Mouse (Mus musculus) CD4-positive, CD25-positive, alpha-beta regulatory T cell, adult 4 months (primary cell): Measurements from ENCODE around the gene Slc7a1. TPM values are rescaled to one million over a fixed set of nuclear protein-coding genes. Genes with fewer than 3 reads are reported as not detected.
"Not testable (repeated sequence)": the region's sequence is repeated elsewhere in the genome, so short reads cannot be mapped to it uniquely, and the experiment has no call there.

Source experiments
- ATAC-seq: one replicate; pipeline ENCODE4 v1.8.0; 2017
- polyA plus RNA-seq, 2 experiments: library from polyadenylated mRNA; unstranded; fragments of 100-300 nt; shearing (Covaris generic); gene quantifications; one replicate each; pipeline ENCODE4 v1.2.1; 2017

The Slc7a1 gene
- polyA plus RNA-seq, 2 experiments from 2014 or later = 13.2 to 19.0 TPM

DNA sequence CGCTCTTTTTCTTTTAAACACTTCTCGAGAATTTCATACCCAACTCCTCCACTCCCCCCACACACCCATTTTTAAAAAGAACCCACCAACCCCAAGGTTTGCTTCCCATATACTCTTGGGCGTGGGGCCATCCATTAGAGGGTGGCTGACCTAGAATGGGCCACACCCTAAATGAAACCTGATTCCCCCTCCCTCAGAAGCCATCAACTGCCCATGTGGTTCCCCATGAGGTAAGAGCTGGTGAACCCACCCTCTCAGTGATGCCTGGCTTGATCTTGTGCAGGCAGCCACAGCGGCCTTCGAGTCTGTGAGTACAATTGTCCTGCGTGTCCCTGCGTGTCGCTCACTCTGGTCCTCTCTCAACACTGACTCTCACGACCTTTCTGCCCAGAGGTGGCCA lies 33.2 kb downstream of the Slc7a1 start:
- ATAC-seq = no peak

DNA sequence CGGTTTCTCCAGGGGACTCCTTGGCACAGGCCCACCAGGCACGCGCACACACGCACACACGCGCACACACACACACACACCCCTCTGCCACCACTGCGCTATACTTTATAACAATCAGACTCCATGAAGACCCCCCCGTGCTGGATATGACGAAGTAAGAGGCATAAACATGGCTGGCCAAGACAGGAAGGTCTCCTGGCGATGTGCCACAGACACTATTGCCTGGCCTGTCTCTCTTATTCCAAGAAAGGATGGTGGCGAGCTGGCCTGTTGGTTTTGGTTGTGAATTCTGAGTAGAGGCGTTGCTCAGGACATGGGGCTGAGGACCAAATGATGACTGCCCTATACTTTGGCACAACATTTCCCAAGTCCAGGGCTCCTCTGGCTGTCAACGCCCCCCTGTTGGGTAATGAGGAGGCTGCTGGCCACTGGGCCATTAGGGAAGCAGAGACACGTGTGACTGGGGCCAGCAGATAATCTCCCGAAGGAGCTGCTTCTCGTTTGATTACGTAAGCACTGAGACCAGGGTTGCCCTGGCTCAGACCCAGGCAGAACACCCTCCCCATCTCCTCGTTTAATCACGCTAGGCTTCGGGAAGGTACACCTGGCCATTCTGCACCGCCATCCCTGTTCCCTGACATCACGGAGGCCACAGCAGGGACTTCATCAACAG lies 36.1 kb downstream of the Slc7a1 start:
- ATAC-seq = no peak

DNA sequence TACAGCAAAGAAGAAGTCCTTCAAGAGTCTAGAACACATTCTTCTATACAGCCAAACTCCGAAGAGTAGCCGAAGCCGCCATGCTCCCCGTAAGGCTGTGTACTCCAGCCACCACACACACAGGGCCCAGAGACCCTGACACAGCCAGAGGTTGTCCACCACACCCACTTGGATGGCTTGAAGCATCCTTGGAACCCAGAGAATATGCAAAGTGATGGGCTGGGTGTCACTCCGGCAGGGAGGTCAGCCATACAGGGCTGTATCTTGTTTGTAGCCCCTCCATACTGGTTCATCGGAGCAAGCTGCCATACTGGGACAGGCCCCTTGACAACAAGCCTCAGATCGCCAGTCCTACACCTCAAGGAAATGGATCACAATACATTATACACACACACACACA lies 37.4 kb downstream of the Slc7a1 start:
- no peak for ATAC-seq

DNA sequence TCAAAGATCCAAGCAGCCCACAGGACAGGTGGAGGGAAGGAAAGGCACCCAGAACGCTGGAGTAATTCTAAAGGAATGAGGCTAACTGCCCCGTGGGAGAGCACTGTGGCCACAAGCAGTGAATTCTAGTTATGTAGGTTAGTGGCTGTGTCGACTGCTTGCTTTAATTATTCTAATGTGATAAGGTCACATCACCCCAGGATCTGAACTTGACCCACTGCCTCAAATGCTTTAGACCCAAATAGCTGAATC lies 38.0 kb downstream of the Slc7a1 start:
- no peak for ATAC-seq

DNA sequence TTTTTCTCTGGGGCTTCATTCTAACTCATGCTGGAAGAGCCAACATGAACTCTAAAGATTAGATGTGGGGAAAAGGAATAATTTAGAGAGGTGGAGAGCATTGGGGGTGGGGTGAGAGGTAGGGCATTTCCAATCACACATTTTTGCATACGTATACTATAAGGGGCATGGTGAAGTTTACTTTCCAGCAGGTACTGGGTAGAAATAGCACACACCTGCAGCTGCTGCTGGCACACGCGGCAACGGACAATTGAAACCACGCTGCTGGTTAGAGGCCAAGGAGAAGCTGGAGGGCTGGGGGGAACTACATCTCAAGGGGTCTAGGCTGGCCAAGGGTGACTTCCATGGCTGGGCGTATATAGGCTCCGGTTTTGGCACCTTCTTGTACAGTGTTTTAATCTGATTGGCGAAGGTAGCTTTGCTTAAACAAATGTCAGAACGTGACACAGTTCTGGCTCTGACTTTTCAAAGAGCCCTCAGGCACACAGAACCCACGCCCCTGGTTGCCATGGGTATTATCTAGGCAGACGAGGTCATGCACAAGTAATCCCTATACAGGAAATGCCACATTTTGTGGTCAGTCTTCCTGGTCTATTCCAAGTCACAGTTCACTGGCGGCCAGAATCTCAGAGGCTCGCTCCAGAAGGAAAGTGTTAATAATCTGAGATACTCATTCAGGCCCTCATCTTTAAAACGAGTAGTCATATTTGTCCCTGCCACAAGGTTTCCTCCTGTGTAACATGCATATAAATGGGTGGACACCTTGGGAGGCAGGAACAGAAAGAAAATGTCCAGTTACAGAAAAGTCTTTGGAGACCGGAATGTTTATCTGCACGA lies 38.6 kb downstream of the Slc7a1 start:
- no peak for ATAC-seq

DNA sequence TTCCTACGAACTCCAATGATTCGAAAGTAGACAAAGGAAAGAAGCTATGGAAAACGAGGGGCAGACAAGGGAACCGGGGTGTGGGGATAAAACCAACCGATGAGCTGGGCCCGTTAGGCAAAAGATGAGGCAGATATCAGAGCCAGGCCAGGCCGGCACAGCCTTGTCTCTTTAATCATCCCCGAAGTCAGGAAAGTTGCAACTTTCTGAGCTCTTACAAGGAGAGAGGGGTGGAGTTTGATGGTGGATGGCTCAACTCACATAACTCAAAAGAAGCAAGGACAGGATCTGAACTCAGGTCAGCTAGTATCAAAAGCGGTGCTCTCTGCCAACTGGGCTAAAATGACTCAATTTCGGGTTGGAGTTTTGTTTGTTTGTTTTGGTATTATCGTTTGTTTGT lies 40.6 kb downstream of the Slc7a1 start:
- ATAC-seq = no peak

DNA sequence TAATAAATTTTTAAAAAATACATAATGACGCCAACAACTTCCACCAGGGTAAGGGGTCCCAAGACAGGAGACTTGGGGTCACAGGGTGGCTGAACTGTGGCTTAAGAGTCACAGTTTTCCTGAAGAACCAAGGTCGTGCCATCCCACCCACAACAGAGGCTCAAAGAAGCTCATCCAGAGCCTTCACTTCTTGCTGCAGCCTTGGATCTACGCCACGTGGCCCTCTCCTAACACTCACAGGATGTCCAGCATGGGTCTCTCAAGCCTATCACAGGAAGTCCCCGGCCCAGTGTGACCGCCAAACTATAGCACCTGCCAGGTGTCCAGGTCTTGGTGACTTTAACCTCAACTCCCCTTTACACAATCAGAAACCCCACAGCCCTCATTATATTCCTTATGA lies 42.5 kb downstream of the Slc7a1 start:
- ATAC-seq = no peak

DNA sequence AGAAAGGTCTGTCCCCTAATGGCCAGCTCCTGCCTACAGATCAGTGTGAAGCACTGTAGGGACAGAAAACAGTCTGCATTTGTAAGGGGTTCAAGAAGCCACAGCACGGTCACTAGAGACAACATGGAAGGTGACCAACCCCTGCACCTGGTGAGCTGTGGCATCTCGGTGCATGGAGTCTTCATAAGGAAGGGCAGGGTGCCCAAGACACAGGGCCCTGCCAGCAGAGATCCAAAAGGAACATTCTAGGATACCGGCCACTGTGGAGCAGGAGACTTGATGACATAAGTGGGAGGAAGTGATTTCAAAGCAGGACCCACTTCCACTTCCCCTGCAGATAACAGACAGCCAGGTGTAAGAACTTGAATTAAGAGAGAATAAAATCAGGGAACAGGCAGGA lies 43.9 kb downstream of the Slc7a1 start:
- ATAC-seq = no peak

DNA sequence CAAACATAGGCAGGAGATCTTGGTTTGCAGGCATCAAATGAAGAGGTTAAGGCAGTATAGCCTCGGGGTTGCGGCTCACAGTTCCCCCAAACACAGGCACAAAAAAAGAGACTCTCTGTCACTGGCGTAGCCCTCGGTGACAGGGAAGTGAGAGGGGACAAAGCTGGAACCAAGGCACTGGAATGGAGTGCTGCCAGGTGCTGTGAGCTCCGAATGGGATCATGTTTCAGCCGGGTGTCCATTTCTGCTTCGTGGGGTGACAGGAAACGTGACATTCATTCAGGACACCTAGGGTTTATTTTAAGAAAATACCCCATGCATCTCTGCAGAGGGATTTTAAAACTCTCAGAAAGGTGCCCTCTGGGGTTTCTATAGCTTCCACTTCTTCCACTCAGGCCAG lies 45.2 kb downstream of the Slc7a1 start:
- no peak for ATAC-seq

DNA sequence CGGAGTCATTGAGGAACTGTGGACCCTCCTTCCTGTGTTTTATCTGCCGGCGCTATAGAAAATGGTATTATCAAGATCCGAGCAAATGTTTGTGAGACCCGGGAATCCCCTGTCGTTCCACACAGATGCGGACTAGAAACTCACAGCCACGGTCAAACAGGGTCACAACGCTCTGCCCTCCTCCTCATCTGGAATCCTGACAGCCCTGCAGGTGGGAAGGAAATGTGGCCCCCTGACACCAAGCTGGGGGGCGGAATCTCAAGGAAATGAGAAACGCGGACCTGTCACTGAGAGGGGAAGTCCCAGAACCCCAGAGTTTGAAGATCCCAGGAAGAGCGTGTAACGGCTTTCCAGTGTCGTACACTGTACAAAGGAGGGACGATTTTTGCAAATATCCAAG lies 46.3 kb downstream of the Slc7a1 start:
- no peak for ATAC-seq

DNA sequence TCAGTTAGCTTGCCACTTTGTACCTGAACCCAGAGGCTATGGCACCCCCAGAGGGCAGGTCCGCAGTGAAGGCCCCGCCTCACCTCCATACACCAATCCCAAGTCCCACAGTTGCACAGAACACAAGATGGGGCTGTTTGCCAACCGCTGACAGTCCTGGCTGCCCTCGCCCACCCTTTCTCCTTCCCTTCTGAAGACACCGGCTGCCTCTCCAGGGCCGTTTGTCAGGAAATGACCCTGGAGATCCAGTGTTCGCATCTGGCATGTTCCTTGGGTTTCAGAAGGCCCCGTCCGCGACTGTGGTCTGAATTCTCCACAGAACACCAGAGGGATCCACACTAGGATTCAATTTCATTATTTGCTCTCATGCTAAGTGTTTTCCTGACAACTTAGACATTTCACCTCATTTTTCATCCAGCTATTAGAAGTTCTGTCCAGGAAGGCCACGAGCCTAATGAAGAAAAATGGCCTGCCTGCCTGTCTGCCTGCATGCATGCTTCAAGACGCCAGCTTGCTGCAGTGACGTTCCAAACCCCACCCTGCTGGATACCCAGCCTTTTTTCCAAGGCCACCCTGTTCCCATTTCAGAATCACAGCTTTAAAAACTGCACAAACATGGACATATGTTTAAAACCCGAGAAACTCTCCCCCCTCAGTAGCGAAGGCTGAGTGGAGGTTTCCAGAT lies 50.2 kb downstream of the Slc7a1 start:
- no peak for ATAC-seq

DNA sequence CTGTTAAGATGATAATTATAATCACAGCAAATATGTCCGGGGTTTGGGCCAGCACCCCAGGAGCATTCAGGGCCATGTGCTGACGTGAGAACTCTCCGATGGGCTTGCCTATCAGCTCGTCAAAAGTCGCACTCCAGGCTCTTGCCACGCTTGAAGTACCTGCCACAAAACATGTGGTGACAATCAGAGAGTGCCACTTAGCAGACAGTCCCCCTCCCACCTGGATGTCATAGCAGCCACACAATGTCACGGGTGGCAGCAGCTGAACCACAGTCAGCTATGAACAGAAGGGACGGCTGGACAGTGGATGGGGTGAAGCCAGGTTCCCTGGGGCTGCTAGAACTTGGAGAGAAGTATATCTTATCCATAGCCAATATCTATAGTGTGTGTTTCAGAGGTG lies 51.6 kb downstream of the Slc7a1 start:
- no peak for ATAC-seq

DNA sequence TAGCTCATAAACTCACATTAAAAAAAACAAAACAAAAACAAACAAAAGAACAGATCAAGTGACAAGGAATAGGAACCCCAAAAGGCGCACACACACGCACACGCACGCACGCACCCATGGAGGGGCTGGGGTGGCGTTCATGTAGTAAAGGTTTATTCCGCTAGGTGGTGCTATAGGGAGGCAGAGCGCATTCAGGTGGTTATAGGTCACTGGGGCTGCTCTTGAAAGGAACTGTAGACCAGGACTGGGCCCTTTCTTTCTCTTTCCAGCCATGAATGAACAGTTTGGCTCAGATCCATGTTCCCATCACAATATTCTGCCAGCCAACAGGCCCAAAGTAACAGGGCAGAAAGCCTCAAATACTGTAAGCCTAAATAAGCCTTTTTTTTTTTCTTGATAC lies 53.2 kb downstream of the Slc7a1 start:
- ATAC-seq = no peak

DNA sequence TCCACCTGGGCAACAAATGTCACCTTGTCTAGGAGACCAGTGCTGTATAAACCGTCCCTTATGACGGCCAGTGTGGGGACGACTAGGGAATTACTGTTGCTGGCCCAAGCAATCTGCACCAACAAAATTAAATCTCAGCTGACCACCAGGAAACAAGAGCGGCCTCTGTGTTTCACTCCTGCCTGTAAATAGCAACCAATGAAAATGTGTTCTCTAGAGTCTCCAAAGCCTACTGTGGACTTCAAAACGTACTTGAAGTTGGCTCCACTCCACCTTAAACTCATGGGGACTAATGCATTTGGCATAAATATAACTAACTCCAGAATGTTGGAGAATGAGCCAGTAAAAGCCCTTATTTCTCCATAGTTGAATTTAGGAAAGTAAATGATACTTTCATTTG lies 55.3 kb downstream of the Slc7a1 start:
- ATAC-seq = no peak

DNA sequence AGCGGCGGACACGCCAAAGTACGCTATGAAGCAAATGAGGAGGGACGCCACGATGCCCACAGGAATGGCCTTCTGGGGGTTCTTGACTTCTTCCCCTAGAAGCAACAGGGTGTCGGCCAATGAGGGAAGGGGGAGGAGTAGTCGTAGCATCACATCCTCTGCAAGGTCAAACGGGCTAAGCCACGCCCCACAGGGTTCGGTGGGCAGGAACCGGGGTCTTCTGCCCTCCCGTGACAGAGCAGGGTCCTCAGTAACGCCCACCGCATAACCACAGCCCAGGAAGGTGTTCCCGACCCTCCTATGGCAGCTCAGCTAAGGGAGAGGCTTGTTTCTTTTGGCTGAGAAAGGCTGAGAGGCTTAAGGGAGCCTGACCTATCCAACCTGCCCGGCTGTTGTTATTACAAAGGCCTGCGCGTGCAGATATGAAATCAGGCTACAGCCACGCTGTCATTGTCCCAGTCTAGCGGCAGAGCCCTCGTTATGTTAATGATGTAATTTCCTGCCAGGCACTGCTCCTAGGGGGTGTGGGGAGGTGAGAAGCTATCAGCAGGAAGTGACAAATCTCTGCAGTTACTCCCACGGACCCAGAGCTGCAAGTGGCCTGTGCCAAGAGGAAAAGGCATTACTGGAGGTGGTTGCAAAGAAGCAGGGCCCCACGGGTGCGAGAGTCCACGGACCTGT lies 57.5 kb downstream of the Slc7a1 start:
- peak; percentile 99 for ATAC-seq

DNA sequence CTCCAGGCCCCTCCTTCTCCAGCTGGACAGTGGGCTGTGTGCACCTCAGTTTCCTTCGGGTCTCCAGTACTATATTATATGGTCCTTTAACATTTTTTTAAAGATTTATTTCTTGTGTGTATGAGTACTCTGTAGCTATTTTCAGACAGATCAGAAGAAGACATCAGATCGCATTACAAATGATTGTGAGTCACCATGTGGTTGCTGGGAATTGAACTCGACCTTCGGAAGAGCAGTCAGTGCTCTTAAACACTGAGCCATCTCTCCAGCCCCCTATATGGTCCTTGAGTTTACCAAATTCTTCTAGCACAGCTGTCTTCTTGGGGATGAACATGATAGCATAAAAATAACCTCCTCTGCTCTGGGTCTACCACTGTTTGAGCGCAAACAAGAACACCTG lies 60.6 kb downstream of the Slc7a1 start:
- ATAC-seq = no peak

DNA sequence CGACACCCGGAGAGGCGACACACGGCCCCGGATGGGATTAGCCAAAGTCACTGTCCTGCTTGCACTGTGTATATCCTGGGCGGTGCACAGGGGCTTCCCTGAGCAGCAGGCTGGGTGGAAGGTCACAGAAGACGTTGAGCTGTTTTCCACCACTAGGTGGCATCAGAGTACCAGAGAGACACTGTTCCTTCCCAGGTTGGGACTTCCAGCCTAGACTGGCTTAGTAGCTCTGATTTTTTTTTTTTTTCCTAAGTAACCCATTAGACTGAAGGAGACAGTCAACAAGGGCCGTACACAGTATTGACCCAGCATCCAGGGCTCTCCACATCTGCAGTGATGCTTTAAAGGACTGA lies 67.1 kb downstream of the Slc7a1 start:
- ATAC-seq = peak; percentile 90

DNA sequence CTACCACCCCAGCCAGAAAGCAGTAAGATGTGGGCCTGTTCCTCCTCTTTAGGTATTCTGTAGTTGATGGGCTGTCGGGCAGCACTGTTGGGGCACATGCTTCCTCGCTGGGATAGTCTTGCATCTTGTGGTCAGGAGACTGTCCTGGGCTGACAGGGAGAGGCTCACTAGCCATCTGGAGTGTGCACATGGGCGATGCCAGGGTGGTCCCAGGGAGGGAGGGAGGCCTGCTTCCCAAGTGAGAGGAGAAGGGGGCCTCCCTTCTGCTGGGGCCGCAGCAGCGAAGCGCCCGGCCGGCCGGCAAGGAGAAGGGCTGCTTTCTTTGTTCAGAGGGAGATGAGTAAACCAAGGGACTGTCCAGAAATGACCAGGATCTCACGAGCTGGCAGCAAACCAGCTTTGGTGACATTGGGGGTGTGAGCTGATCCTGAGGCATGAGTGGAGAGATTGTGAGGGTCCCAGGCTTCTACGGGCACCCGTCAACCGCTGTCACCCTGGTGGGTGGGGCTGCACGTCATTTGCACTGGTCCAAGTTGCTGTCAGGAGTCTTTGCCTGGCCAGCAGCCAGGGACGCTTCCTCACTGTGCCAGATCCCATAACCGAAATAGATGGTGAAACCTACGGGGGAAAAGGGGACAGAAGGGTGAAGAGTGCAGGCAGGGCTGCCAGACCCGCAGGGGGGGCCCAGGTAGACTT lies 67.6 kb downstream of the Slc7a1 start:
- ATAC-seq = no peak

DNA sequence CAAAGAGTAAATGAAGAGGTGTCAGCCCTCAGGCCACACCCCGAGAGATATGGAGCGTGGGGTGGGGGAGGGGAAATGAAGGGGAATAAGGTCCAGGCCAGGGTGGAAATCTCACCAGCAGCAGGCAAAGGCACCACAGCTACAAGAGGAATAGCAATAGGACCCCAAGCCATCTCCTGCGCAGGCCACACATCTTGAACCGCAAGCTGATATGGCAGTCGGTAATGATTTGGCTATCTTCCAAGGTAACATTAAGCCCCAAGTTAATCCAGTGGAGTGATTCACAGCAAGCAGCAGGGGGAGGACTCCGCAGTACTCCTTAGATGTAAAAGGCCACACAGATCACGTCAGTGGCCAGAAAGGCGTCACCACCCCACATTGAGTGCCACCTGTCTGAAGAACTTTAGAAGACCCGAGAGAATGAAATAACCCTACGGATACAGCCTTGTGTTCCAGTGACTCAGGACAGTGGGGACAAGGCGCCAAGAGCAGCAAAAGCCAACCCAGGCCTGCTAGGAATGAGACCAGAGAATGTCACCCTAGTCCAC lies 68.4 kb downstream of the Slc7a1 start:
- no peak for ATAC-seq

DNA sequence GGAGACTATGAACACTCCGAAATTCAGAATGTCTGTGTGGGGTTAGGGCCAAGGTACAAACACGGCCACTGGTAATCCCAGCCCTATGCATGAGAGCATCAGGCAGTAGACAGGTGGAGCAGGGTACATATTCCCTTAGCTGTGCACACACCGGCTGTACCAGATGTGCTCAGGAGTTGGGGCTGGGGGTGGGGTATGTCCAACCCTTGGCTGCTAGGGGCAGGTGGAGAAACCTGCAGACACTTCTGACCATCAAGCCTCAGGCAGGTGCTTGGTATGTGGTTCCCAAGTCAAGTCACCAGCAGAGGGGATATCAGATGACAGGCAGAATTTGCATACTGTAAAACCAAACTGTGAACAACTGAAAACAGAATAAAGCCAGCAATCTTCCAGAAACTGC lies 70.7 kb downstream of the Slc7a1 start:
- ATAC-seq = no peak

DNA sequence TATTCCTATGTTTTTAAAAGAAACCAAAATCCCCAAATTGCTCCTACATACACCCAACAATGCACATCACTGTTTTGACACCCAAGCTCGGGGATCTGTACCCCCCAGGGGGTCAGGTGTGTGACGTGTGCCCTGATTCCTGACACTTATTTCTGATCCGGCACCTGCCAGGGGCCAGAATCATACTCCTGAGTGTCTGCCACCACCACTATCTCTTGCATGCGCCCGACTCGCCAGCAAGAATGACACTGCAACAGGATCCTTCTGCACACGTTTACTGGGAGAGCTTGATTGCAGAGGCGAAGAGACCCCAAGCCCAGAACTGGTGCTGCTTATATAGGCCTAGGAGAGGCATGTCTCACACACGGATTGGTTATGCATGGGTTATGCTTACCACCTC lies 73.4 kb downstream of the Slc7a1 start:
- ATAC-seq = not testable (repeated sequence)

DNA sequence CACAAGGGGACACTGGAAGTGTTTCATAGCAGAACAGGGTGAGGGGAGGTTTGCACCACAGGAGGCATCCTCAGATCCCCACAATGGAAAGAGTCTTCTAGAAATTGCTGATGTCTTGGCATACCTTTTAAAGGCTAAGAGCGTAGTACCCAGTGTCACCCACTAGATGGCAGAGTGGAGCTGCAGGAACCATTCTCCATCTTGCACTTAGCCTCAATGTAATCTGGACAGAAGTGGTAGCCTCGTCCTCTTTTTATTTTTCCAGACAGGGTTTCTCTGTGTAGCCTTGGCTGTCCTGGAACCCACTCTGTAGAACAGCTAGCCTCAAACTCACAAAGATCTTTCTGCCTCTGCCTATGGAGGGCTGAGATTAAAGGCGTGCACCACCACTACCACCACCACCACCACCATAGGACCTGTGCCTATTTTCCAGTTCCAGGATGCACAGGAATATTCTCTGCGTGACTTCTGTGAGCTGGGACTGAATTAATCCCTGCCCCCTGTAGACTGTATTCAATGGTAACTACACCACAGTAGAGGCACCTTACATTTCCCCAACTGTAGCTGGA lies 74.3 kb downstream of the Slc7a1 start:
- ATAC-seq = peak; percentile 86
